Mouse (Mus musculus) limb, embryonic 14.5 days (tissue): ENCODE measurements at regions not wholly inside any gene's neighbourhood (a gene's known extent, or its start where the extent isn't known, plus 50 kb on each side); places are given as distances from the start of the nearest gene placed in this dataset.

Experiments used
- ATAC-seq: fragments of 200-750 bp; cut with Nextera tagmentation; 2 replicates; pipeline ENCODE4 v1.8.0; 2017; ENCODE audit warnings: low read depth, moderate number of reproducible peaks, moderate TSS enrichment; ENCODE audit not compliant: low FRiP score
- DNase-seq: peaks from one replicate; pipeline ENCODE4 v3.0.0-alpha.2; 2015; ENCODE audit warnings: low spot score
- H3K27ac ChIP-seq: fragments of 300-500 bp; sonication (generic); replicated peaks from 2 replicates; pipeline ENCODE4 v1.5.1; 2014; ENCODE audit warnings: low read depth, mild to moderate bottlenecking, low read length, moderate library complexity, mixed read lengths
- H3K27me3 ChIP-seq: fragments of 300-500 bp; sonication (generic); 2 replicates; pipeline ENCODE4 v1.6.1; 2014; ENCODE audit warnings: low read length, mixed read lengths; ENCODE audit not compliant: control insufficient read depth, insufficient read depth
- H3K36me3 ChIP-seq: fragments of 300-500 bp; sonication (generic); 2 replicates; pipeline ENCODE4 v1.6.1; 2014; ENCODE audit warnings: mild to moderate bottlenecking, low read length, moderate library complexity, mixed read lengths; ENCODE audit not compliant: control insufficient read depth, insufficient read depth
- H3K4me1 ChIP-seq: fragments of 300-500 bp; sonication (generic); 2 replicates; pipeline ENCODE4 v1.6.1; 2014; ENCODE audit warnings: antibody characterized with exemption, low read length, mixed read lengths; ENCODE audit not compliant: control insufficient read depth, insufficient read depth
- H3K4me2 ChIP-seq: fragments of 300-500 bp; sonication (generic); replicated peaks from 2 replicates; pipeline ENCODE4 v1.6.1; 2014; ENCODE audit warnings: low read depth, mild to moderate bottlenecking, low read length, moderate library complexity; ENCODE audit not compliant: severe bottlenecking
- H3K4me3 ChIP-seq: fragments of 300-500 bp; sonication (generic); replicated peaks from 2 replicates; pipeline ENCODE4 v1.5.1; 2014; ENCODE audit warnings: low read length
- H3K9ac ChIP-seq: fragments of 300-500 bp; sonication (generic); 2 replicates; pipeline ENCODE4 v1.6.1; 2014; ENCODE audit warnings: mild to moderate bottlenecking, low read depth, low read length, moderate library complexity; ENCODE audit not compliant: severe bottlenecking
- H3K9me3 ChIP-seq: fragments of 300-500 bp; sonication (generic); 2 replicates; pipeline ENCODE4 v1.6.1; 2016; ENCODE audit warnings: low read length; ENCODE audit not compliant: control insufficient read depth
- POLR2A ChIP-seq: fragments of 200-500 bp; IDR thresholded peaks from 2 replicates; pipeline ENCODE4 v1.8.0; 2012; ENCODE audit warnings: inconsistent platforms, mild to moderate bottlenecking, moderate library complexity, borderline replicate concordance; ENCODE audit not compliant: insufficient read depth, insufficient read length; ENCODE audit errors: extremely low read depth
- WGBS: fragments of 180-500 bp; shearing (Covaris S2); extraction: QIAGEN DNeasy Blood & Tissue Kit; methylation state at CpG from one replicate; pipeline ENCODE4 v1.1.7; 2014; 5-methylcytosine and 5-hydroxymethylcytosine counted together

DNA sequence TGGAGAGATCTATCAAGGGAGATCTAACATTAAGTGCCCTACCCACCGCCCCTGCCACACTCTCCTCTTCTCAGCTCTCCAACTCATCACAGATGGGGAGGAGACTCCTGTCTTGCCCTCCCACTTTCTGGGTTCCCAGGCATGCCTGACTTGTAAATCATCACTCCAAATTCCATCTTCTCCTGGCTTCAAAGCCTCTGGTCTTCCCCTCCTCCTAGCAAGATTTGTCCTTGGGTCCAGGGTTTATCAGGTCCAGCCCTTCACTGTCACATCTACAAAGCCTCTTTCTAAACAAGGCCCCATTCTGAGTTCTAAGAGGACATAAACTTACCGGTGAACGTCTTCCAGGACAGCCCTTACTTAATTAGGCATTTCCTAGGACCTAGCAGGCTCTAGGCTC lies 73.3 kb upstream of the Col5a1 start:
- H3K27me3 ChIP-seq: no peaks in the 10 kb centered on the region
- peaks cover 22% of the 10 kb centered on the region for H3K4me1 ChIP-seq
- H3K9me3 ChIP-seq: no peaks in the 10 kb centered on the region
- H3K4me3 ChIP-seq: no peak overlapping the region
- no peak overlapping the region for H3K4me2 ChIP-seq
- DNase-seq (no peak), ATAC-seq (no peak)
- H3K9ac ChIP-seq: no peak overlapping the region
- 22% methylated on average over 3 of the region's 3 CpGs for WGBS
- peak overlapping the region; percentile 61 for H3K27ac ChIP-seq
- TF ChIP-seq POLR2A: no peak
- no peaks in the 10 kb centered on the region for H3K36me3 ChIP-seq

GRCm38 (mm10) chr2:27813370-27813769 lies 72.9 kb upstream of the Col5a1 start:
- no peak for TF ChIP-seq POLR2A
- H3K4me2 ChIP-seq: no peak overlapping the region
- ATAC-seq: peak; percentile 93
- 15% methylated on average over 6 of the region's 6 CpGs for WGBS
- H3K27me3 ChIP-seq: no peaks in the 10 kb centered on the region
- peak overlapping the region; percentile 61 for H3K27ac ChIP-seq
- no peaks in the 10 kb centered on the region for H3K9me3 ChIP-seq
- no peak overlapping the region for H3K9ac ChIP-seq
- H3K4me3 ChIP-seq: no peak overlapping the region
- DNase-seq: peak; percentile 90
- H3K36me3 ChIP-seq: no peaks in the 10 kb centered on the region
- peaks cover 26% of the 10 kb centered on the region for H3K4me1 ChIP-seq

GRCm38 (mm10) chr2:27818656-27819055 lies 67.6 kb upstream of the Col5a1 start:
- Histone ChIP-seq H3K4me3 (no peak overlapping the region), H3K27ac (peak overlapping the region; percentile 69), H3K4me2 (no peak overlapping the region), H3K27me3 (no peaks in the 10 kb centered on the region), H3K4me1 (peaks cover 23% of the 10 kb centered on the region), H3K36me3 (no peaks in the 10 kb centered on the region), H3K9me3 (no peaks in the 10 kb centered on the region), H3K9ac (peak overlapping the region; percentile 17; the same call in 1 of the 2 replicates)
- TF ChIP-seq POLR2A: no peak
- WGBS: 42% methylated on average over 4 of the region's 4 CpGs
- DNase-seq (peak; percentile 48), ATAC-seq (peak; percentile 34; the same call in 1 of the 2 replicates)

DNA sequence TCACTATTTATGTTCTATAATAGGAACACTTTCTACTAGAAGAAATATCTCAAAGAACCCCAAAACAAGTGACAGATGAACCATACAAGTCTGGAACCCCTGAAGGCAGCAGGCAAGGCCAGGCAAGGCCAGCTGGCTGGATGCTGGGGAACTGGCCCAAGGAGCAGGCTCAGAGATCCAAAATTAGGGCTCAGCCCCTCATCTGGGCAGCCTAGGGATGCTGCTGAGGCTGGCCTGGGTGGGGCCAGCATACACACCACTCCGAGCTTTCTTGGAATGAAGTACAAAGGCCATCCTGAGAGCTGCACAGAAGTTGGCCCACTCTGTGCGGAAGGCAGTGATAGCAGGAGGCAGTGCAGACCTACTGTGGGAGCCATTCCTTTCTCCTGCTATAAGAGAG lies 59.4 kb upstream of the Col5a1 start:
- no peak for TF ChIP-seq POLR2A
- no peak overlapping the region for H3K4me2 ChIP-seq
- no peak overlapping the region for H3K27ac ChIP-seq
- no peaks in the 10 kb centered on the region for H3K27me3 ChIP-seq
- no peaks in the 10 kb centered on the region for H3K9me3 ChIP-seq
- H3K4me1 ChIP-seq: peaks cover 25% of the 10 kb centered on the region
- no peak for ATAC-seq
- H3K9ac ChIP-seq: no peak overlapping the region
- 95% methylated on average over 2 of the region's 2 CpGs for WGBS
- no peak for DNase-seq
- no peak overlapping the region for H3K4me3 ChIP-seq
- no peaks in the 10 kb centered on the region for H3K36me3 ChIP-seq

DNA sequence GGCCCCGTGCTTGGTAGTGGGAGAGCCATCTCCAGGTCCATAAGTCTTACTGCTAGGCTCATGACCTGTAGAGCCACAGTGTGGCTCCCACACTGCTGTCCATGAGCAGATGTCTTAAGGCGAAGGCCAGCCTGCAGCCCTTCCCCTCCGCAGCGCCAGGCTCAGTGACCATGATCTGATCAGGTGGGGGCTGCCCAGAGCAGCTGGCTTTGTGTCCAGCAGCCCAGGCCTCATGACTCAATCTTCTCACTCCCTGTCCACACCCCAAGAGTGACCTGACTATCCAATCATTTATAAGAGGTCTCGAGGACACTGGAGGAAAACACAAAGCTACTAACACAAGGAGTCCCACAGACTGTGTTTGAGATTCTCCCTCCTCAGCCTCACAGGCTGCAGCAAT lies 58.6 kb upstream of the Col5a1 start:
- Histone ChIP-seq H3K36me3 (no peaks in the 10 kb centered on the region), H3K4me2 (no peak overlapping the region), H3K9me3 (no peaks in the 10 kb centered on the region), H3K9ac (no peak overlapping the region), H3K27me3 (no peaks in the 10 kb centered on the region), H3K27ac (0 out of 2 replicates have a peak overlapping the region, but pooled peaks have one; percentile 2), H3K4me1 (peaks cover 28% of the 10 kb centered on the region), H3K4me3 (no peak overlapping the region)
- ATAC-seq (no peak), DNase-seq (no peak)
- 81% methylated on average over 5 of the region's 5 CpGs for WGBS
- no peak for TF ChIP-seq POLR2A

DNA sequence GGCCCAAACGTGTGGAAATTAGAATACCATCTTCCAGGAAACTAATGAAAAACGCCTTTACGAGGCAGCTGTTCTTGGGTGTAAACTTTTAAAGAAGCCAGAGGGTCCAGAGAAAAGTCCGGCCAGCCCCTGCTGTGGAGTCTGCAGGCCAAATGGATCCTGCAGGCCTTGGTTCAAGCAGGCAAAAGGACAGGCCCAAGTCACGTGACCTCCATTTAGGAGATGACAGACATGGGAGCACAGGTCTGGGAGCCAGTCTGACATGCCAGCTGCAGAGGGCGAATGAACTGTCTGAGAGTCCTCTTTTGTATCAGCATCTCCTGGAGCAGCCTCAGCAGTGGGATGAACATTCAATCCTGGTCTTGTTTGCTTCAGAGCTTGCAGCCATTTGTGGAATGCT lies 58.0 kb upstream of the Col5a1 start:
- Histone ChIP-seq H3K9ac (no peak overlapping the region), H3K27me3 (no peaks in the 10 kb centered on the region), H3K9me3 (no peaks in the 10 kb centered on the region), H3K4me2 (no peak overlapping the region), H3K27ac (0 out of 2 replicates have a peak overlapping the region, but pooled peaks have one; percentile 2), H3K4me3 (no peak overlapping the region), H3K4me1 (peaks cover 30% of the 10 kb centered on the region), H3K36me3 (no peaks in the 10 kb centered on the region)
- WGBS: 37% methylated on average over 6 of the region's 6 CpGs
- DNase-seq (no peak), ATAC-seq (no peak)
- TF ChIP-seq POLR2A: no peak
